Mouse (Mus musculus) myocyte (in vitro differentiated cells): ENCODE measurements around the gene Ntn5.

Experiments
- MAX ChIP-seq: IDR thresholded peaks from one replicate; pipeline ENCODE4 v1.6.1; 2011; ENCODE audit warnings: low read depth, mild to moderate bottlenecking, control low read depth
- POLR2A ChIP-seq: IDR thresholded peaks from one replicate; pipeline ENCODE4 v1.6.1; 2011; ENCODE audit warnings: low read depth, mild to moderate bottlenecking, control low read depth, moderate library complexity; ENCODE audit not compliant: insufficient read length
- SRF ChIP-seq: IDR thresholded peaks from one replicate; pipeline ENCODE4 v1.6.1; 2011; ENCODE audit warnings: low read depth; ENCODE audit not compliant: control insufficient read depth, insufficient read length
- TCF3 ChIP-seq: IDR thresholded peaks from one replicate; pipeline ENCODE4 v1.6.1; 2011; ENCODE audit warnings: low read depth, control low read depth; ENCODE audit not compliant: insufficient read length
- USF1 ChIP-seq: IDR thresholded peaks from one replicate; pipeline ENCODE4 v1.6.1; 2011; ENCODE audit warnings: low read depth, mild to moderate bottlenecking, control low read depth, moderate library complexity

DNA sequence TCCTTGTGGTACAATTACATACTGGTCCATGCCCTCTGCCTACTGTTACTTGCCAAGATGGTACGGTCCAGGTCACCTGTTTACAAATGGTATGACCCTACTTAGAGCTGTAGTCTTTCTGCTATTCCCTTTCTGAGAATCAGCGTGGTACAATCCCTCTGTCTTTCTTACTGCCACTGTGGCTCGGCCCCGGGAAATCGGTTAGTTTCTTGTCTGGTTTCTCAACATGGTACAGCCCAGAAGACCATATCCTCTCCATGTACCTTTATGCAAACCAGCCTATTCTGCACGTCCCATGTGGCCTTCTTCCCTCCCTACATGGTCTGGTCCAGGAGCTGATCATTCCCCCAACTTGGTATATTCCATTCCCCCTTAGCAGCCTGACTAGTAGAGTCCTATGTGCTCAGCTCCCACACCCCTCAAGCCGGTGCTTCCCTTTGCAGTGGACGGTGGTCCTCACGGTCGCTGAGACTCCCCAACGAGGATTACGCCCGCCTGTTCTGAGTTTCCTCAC lies 20.3 kb downstream of the Ntn5 start:
- TF ChIP-seq POLR2A (no peak), SRF (no peak), TCF3 (no peak), MAX (no peak), USF1 (no peak)
